Mouse (Mus musculus) gastrocnemius, adult 8-10 months (tissue): ENCODE results near the gene Tex45. TPM values are rescaled to one million over a fixed set of nuclear protein-coding genes. Genes with fewer than 3 reads are reported as not detected.
A peak's percentile ranks its signal among the peaks of the same experiment; 100 is the strongest.

Experiments used
- DNase-seq, 2 experiments: peaks; one replicate each; pipeline ENCODE4 v3.0.0; 2022; ENCODE audit warnings: low spot score in 2 of 2
- total RNA-seq, 4 experiments: library from RNA; stranded (reverse); gene quantifications; 2 replicates each; pipeline ENCODE4 v1.2.4; 2022

Gene Tex45
- total RNA-seq, 4 experiments from 2014 or later: not detected

GRCm38 (mm10) chr8:3485192-3485591 is 14.5 kb downstream of the Tex45 start:
- no peak for DNase-seq

DNA sequence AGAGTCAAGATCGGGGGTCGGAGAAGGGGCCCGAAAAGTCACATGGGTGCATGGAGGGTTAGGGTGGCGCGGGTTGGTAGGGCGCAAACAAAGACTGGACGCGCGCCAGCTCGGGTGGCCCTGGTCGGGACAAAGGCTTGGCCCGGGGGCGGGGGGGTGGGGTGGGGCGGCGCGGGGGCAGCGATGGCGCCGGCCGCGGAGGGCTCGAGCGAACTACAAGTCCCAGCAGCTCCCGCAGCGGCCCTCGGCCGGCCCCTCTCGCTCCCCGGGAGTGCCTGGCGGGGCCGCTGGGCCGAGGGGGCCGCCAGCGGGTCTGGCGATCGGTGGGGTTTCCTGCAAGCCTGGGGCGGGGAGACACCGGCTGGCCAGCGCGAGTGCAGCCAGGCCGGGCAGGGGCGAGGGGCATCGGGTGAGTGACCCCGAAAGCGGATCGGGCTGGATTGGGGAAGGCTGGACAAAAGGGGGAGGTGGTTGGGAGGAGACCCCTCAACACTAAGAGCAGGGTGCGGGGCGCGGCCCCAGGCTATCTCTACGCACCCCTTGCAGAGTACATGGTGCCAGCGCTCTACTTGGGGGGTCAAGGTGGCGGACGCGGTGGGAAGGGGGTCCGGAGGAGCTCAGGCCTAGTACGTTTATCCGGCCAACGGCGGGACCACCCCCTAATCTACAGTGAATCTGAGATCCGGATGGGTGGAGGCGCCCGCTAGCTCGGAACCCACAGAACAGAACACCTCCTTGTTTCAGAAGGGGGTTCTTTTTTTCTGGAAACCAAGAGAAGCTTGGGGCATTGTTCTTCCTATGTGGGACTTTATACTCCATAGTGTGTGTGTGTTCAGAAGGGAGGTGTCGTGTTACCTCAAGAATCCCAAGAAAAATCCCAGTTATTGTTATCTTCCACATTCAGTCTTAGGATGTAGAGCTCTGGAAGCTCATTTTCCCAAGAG is 22.5 kb downstream of the Tex45 start, which contains the start of gene Zfp358:
Gene Zfp358 (plus strand): TSS at position 238 of the 944 bp plus-strand sequence.
- peak; percentile 50 to 67 for DNase-seq

DNA sequence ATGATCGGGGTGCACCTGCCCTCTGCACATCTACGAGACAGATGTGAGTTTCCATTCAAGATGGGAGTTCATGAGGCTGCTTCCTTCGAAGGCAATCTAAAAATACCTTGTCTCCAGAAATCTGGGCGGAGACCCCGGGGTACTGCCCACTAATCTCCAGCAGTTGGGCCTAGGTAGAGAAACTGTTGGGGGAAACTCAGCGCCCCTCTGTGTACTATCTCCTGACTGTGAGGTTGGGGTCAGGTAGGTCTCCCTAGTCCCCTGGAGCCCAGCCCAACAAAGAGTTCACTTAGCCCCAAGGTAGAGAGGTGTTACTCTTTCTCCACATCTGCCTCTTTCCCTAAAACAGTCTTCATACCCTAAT is 23.2 kb downstream of the Tex45 start:
- no peak for DNase-seq

DNA sequence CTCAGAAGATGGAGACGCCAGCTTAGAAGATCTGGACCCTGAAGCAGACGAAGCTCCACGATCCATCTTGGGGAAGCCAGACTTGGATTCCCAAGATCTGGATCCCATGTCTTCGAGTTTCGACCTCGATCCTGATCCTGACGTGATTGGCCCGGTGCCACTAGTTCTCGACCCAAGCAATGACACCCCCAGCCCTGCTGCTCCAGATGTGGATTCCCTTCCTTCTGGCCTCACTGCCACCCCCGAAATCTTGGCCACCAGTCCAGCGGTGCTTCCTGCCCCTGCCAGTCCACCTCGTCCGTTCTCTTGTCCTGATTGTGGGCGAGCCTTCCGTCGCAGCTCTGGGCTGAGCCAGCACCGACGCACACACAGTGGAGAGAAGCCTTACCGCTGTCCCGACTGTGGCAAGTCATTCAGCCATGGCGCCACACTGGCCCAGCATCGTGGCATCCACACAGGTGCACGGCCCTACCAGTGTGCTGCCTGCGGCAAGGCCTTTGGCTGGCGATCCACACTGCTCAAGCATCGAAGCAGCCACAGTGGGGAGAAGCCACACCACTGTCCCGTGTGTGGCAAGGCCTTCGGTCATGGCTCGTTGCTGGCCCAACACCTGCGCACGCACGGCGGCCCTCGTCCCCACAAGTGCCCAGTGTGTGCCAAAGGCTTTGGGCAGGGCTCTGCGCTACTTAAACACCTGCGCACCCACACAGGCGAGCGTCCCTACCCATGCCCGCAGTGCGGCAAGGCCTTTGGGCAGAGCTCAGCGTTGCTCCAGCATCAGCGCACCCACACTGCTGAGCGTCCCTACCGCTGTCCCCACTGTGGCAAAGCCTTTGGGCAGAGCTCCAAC is 25.1 kb downstream of the Tex45 start:
- DNase-seq: no peak

DNA sequence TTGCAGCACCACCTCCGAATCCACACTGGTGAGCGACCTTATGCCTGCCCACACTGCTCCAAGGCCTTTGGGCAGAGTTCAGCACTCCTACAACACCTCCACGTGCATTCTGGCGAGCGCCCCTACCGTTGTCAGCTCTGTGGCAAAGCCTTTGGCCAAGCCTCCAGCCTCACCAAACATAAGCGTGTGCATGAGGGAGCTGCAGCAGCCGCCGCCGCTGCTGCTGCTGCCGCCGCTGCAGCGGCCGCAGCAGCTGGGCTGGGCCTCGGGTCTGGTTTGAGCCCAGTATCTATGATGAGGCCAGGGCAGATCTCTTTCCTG is 25.7 kb downstream of the Tex45 start:
- DNase-seq: no peak

- DNase-seq: no peak
Measured at GRCm38 (mm10) chr8:3498583-3498982, 27.9 kb downstream of the Tex45 start.

DNA sequence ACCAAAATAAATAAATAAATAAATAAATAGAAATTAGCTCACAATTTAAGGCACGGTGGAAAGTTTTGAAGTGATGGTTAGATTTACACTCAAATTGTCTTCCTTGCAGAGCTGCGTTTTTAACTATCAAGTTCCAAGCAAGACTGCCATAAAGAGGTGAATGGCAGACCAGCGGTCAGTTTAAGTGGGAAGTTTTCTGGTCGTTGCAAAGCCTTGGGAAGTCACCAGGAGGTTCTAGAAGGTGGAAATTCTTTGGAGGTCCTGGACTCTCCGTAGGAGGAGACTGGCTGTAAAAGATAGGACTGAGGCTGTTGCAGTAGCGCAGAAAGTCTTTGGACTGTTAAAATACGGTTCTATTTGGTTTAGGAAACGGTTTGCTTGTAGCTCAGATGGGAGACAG is 29.1 kb downstream of the Tex45 start:
- no peak for DNase-seq

GRCm38 (mm10) chr8:3500235-3501090 is 29.8 kb downstream of the Tex45 start, which contains the start of gene Mcoln1:
Gene Mcoln1 (plus strand): TSS chr8:3500457.
- DNase-seq: peak; percentile 97 to 98

GRCm38 (mm10) chr8:3502217-3502616 is 31.6 kb downstream of the Tex45 start:
- no peak for DNase-seq

DNA sequence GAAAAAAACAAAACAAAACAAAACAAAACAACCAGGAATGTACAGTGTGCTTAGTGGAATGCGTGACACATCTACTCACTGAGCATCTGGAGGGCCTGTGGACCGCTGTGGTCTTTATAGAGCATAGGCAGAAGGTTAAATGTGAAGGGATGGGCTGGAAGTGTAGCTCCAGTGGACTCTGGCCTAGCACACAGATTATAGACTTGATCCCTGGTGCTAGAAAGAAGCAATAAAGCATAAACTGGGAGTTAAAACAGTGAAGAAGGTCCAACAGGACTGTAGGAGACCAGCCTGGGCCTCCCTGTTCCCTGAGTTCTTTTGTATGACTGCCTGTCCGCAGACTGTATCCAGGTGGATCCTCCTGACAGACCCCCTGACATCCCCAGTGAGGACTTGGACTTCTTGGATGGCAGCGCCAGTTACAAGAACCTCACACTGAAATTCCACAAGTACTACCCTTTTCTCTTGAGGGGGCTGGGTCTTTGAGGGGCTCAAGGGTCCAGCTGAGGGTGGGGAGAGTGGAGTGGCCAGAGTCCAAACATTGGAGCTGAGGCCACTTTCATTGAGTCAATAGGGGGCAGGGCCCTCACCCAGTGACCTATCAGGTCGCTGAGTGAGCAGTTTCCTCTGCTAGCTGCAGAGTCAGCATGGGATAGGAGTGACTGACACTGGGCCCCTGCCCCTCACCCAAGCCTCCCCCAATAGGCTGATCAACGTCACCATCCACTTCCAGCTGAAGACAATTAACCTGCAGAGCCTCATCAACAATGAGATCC is 37.5 kb downstream of the Tex45 start:
- DNase-seq: no peak

GRCm38 (mm10) chr8:3514681-3515247 is 44.1 kb downstream of the Tex45 start:
- DNase-seq: no peak

DNA sequence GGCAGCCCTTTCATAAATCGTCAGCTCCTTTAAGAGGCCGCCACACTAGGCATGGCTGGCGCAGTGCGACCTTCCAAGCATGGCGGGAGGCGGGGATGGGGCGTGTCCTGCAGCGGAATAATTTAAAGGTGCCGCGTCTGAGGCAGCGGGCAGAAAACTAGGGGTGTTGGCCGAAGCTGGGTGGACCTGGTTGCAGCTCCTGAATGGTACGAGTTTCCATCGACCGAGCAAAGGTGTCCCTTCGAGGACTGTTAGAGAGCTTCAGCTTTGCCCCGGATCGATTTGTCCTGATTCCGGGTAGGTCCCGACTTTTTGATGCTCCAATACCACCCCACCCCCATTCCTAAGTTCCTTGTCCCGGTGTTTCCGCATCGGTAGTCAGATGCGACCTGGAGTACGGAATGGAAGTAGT is 44.6 kb downstream of the Tex45 start, which contains the start of gene Pnpla6:
Gene Pnpla6 (plus strand): TSS at position 125 of the 412 bp plus-strand sequence.
- DNase-seq: peak; percentile 84

DNA sequence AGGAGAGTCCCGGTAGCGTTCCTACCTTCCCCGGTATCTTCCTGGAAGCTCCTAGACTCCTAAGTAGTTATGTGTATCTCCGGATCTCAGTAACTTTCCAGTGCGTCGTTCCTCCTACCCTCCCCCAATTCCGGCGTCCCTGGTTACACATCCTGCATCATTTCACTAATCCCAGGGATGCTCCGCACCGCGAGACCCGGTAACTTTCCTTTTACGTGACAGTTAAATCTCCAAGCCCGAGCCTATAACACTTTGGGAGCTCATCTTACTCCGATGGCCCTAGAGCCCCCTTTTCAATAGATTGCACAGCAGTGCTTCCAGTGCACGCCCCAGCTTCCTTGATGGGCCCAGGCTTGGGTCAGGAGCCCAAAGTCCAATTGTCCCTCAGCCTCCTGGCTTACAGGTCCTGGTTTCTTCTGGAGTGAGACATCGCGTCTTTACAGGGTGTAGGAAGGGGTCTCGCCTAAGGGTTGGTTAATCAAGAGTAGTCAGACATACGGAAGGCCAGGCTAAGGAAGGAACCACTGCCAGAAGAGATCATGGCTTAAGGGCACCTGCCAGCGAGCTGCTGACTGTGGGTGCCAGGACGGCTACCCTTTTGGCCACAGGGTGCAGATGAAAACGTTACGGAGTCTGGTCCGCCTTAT is 45.2 kb downstream of the Tex45 start:
- DNase-seq: peak in 1 of 2 experiments; percentile 18

DNA sequence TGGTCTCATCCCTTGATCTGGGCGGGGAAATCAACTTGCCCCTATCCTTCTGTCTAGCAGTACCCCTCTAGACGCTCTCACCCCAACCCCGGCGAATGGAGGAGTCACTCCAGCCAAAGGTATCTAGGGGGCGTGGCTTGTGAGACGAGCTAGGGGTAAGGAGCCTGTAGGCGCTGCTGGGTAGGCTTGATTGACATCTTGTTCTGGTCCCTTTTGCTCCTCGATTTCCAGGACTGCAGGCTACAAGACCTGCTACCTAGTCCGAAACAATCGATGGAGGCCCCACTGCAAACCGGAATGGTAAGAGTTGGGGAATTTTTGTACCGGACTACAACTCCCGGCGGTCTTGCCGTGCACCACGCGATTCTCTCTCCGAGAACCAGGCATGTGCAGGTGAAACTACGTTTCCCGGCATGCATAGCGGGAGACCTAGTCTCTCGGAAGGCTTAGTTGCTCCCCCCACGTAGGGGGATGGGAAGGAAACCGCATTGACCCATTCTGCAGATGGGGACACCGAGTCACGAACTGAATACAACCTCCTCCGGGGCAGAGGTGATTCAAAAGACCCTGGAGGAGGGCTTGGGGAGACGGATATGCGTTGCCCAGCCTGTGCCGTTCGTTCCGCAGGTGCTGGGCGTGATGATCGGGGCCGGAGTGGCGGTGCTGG is 45.9 kb downstream of the Tex45 start:
- DNase-seq: peak; percentile 87 to 89

- no peak for DNase-seq
Measured at GRCm38 (mm10) chr8:3517117-3517495, 46.4 kb downstream of the Tex45 start.

GRCm38 (mm10) chr8:3522007-3522697 is 51.5 kb downstream of the Tex45 start:
- DNase-seq: no peak

GRCm38 (mm10) chr8:3530816-3531215 is 60.2 kb downstream of the Tex45 start:
- no peak for DNase-seq

GRCm38 (mm10) chr8:3531936-3532335 is 61.3 kb downstream of the Tex45 start:
- DNase-seq: no peak
